In the genomic region with DNA sequence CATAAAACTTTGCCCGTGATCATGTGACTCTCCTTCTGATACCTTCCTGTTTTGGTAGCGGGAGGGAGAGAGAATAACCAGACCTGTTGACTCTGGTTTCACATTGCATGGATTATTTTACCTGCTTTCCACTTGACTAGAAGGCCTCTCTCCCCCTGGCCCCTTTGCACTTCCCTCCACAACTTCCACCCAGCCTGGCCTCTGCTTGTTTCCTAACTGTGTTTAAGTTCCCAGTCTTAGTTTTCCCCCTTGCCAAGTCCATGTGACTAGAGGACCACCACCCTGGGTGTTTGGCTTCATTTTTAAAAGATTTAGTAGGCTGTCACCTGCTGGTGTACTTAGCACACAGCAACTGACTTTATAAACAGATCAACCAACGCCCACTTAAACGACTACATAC, we compare ENCODE assay signal across 8 mouse cellular contexts. TPM values are rescaled to one million over a fixed set of nuclear protein-coding genes. Genes with fewer than 3 reads are reported as not detected.
DNase-seq lines count a peak whose midpoint lies in the region; ATAC-seq and TF ChIP-seq lines count a peak whose summit lies in the region.

No protein-coding gene starts in this region.

- H3K4me1 ChIP-seq in brown adipose tissue, adult 24 weeks (ENCODE audit: control insufficient read depth, insufficient read depth, insufficient read length, low read length): no peaks in the 10 kb centered on the region
- no peaks in the 10 kb centered on the region for H3K4me1 ChIP-seq in intestine, postnatal 0 days (replicated peaks; ENCODE audit: control insufficient read depth, insufficient read depth, low read length)
- peaks cover 20% of the 10 kb centered on the region for H3K4me1 ChIP-seq in liver, postnatal 0 days (ENCODE audit: insufficient read depth)
- H3K4me1 ChIP-seq in neural tube, embryonic 15.5 days: peaks cover 18% of the 10 kb centered on the region

- H3K9me3 ChIP-seq in intestine, postnatal 0 days (ENCODE audit: control insufficient read depth): no peaks in the 10 kb centered on the region
- H3K9me3 ChIP-seq in liver, postnatal 0 days (ENCODE audit: low read length): no peaks in the 10 kb centered on the region
- no peaks in the 10 kb centered on the region for H3K9me3 ChIP-seq in neural tube, embryonic 15.5 days (replicated peaks)

- peak overlapping the region; percentile 95 for H3K4me3 ChIP-seq in brown adipose tissue, adult 24 weeks (ENCODE audit: insufficient read depth, low read depth, low read length)
- H3K4me3 ChIP-seq in intestine, postnatal 0 days (ENCODE audit: low read depth, low read length): peak overlapping the region; percentile 63
- peak overlapping the region; percentile 65 for H3K4me3 ChIP-seq in liver, postnatal 0 days (ENCODE audit: low read depth, low read length)
- no peak overlapping the region for H3K4me3 ChIP-seq in neural tube, embryonic 15.5 days (replicated peaks)

- intact Hi-C loops in gastrocnemius, postnatal 14 days (cut with DNase I; ENCODE audit: low total_unique reads): no loop called here

- no peak for TF ChIP-seq EP300 in liver, postnatal 0 days (IDR thresholded peaks at IDR 0.05; ENCODE audit: low read depth)

- ATAC-seq in intestine, postnatal 0 days: peak; percentile 42
- ATAC-seq in liver, postnatal 0 days: peak; percentile 20; the same call in 1 of the 2 replicates
- no peak for ATAC-seq in neural tube, embryonic 15.5 days (ENCODE audit: low FRiP score)

- H3K9ac ChIP-seq in intestine, postnatal 0 days (ENCODE audit: low read depth, low read length): 0 out of 2 replicates have a peak overlapping the region, but pooled peaks have one; percentile 27
- peak overlapping the region; percentile 79; the same call in 1 of the 2 replicates for H3K9ac ChIP-seq in liver, postnatal 0 days (replicated peaks)
- no peak overlapping the region for H3K9ac ChIP-seq in neural tube, embryonic 15.5 days (replicated peaks)

- TF ChIP-seq CTCF in intestine, postnatal 0 days (IDR thresholded peaks at IDR 0.05; ENCODE audit: low read depth): peak; percentile 65
- peak; percentile 71 for TF ChIP-seq CTCF in liver, postnatal 0 days (IDR thresholded peaks at IDR 0.05; ENCODE audit: low read depth)

- peak overlapping the region; percentile 80 for H3K4me2 ChIP-seq in intestine, postnatal 0 days (replicated peaks; ENCODE audit: low read depth)
- H3K4me2 ChIP-seq in liver, postnatal 0 days (ENCODE audit: low read depth, low read length): peak overlapping the region; percentile 88
- peak overlapping the region; percentile 94 for H3K4me2 ChIP-seq in neural tube, embryonic 15.5 days

- peak; percentile 2 for DNase-seq in cerebellum, adult 11 months
- no peak for DNase-seq in cerebellum, adult 11-12 months
- DNase-seq in forelimb bud, embryonic 11.5 days (ENCODE audit: low read depth, low spot score): peak; percentile 19
- peak; percentile 38 for DNase-seq in liver, postnatal 0 days
- DNase-seq in gastrocnemius, postnatal 14 days: no peak

- no peaks in the 10 kb centered on the region for H3K36me3 ChIP-seq in intestine, postnatal 0 days (ENCODE audit: control insufficient read depth, insufficient read depth)
- 0 out of 2 replicates have a peak, but pooled peaks cover 3% of the 10 kb centered on the region for H3K36me3 ChIP-seq in liver, postnatal 0 days (replicated peaks; ENCODE audit: insufficient read depth, low read length)
- H3K36me3 ChIP-seq in neural tube, embryonic 15.5 days: no peaks in the 10 kb centered on the region

- WGBS in intestine, postnatal 0 days: 30% methylated on average over 4 of the region's 4 CpGs
- WGBS in liver, postnatal 0 days (ENCODE audit: insufficient replicate concordance): 25% methylated on average over 4 of the region's 4 CpGs
- WGBS in neural tube, embryonic 15.5 days: 48% methylated on average over 4 of the region's 4 CpGs

- no peak overlapping the region for H3K27ac ChIP-seq in brown adipose tissue, adult 24 weeks (replicated peaks; ENCODE audit: low read depth, low read length)
- H3K27ac ChIP-seq in intestine, postnatal 0 days (ENCODE audit: low read depth, low read length): peak overlapping the region; percentile 81
- peak overlapping the region; percentile 96 for H3K27ac ChIP-seq in liver, postnatal 0 days (ENCODE audit: low read depth)
- no peak overlapping the region for H3K27ac ChIP-seq in neural tube, embryonic 15.5 days (replicated peaks)

- H3K27me3 ChIP-seq in intestine, postnatal 0 days (replicated peaks; ENCODE audit: control insufficient read depth, insufficient read depth, low read length): no peaks in the 10 kb centered on the region
- H3K27me3 ChIP-seq in liver, postnatal 0 days (ENCODE audit: insufficient read depth, low read length): no peaks in the 10 kb centered on the region
- H3K27me3 ChIP-seq in neural tube, embryonic 15.5 days (replicated peaks): no peaks in the 10 kb centered on the region

RNA-seq across cellular contexts. Expression of gene Smpdl3a, which starts 1.9 kb away (rescaled TPM):
- polyA plus RNA-seq in brown adipose tissue, adult 24 weeks (2012; ENCODE audit: insufficient read depth, insufficient read length, missing spikeins): 112 and 154 TPM in 2 replicates
- 209 and 216 TPM in 2 replicates for polyA plus RNA-seq in intestine, postnatal 0 days (2015; fragmentation: Nextera tagmentation; extraction: Ambion mirVana)
- polyA plus RNA-seq in liver, postnatal 0 days (2015; fragmentation: Nextera tagmentation; extraction: Ambion mirVana): 40.0 and 40.7 TPM in 2 replicates
- polyA plus RNA-seq in neural tube, embryonic 15.5 days (2015; fragmentation: Nextera tagmentation; extraction: Ambion mirVana): 34.4 and 37.3 TPM in 2 replicates
- total RNA-seq in gastrocnemius, postnatal 14 days (2021): 10 to 100 TPM; 20.7 to 27.5 TPM

RNA-seq across cellular contexts. Expression of gene Fabp7, which starts 11.4 kb away (rescaled TPM):
- polyA plus RNA-seq in brown adipose tissue, adult 24 weeks (2012; ENCODE audit: insufficient read depth, insufficient read length, missing spikeins): not detected in 2 replicates
- polyA plus RNA-seq in intestine, postnatal 0 days (2015; fragmentation: Nextera tagmentation; extraction: Ambion mirVana): 27.7 and 29.6 TPM in 2 replicates
- polyA plus RNA-seq in liver, postnatal 0 days (2015; fragmentation: Nextera tagmentation; extraction: Ambion mirVana): 7.9 TPM in 2 replicates
- polyA plus RNA-seq in neural tube, embryonic 15.5 days (2015; fragmentation: Nextera tagmentation; extraction: Ambion mirVana): 1,724 and 2,236 TPM in 2 replicates
- under 1 TPM; 0.49 to 0.90 TPM for total RNA-seq in gastrocnemius, postnatal 14 days (2021)

Comparison
In these comparisons a context has a peak if more than half of its experiments do, and no peak if none do; other contexts are left out.
1. DNase-seq: peak in cerebellum, adult 11 months (single experiment), forelimb bud, embryonic 11.5 days (single experiment) and liver, postnatal 0 days (single experiment); none in cerebellum, adult 11-12 months (single experiment) and gastrocnemius, postnatal 14 days (single experiment).
2. H3K27ac ChIP-seq: peak in intestine, postnatal 0 days (single experiment) and liver, postnatal 0 days (single experiment); none in brown adipose tissue, adult 24 weeks (single experiment) and neural tube, embryonic 15.5 days (single experiment).
3. RNA of gene Fabp7, which starts 11.4 kb away (polyA plus RNA-seq): 1,724 to 2,236 TPM in neural tube, embryonic 15.5 days; 27.7 to 29.6 TPM in intestine, postnatal 0 days, 7.9 TPM in liver, postnatal 0 days and not detected in brown adipose tissue, adult 24 weeks; every median in the first group is over 10 times any median in the second.
4. Peak in every context shown above with its lines, with median percentiles within 50 percentile points of each other: H3K4me2 ChIP-seq.